Comparison of ENCODE assay signal across 9 mouse cellular contexts in the genomic region with DNA sequence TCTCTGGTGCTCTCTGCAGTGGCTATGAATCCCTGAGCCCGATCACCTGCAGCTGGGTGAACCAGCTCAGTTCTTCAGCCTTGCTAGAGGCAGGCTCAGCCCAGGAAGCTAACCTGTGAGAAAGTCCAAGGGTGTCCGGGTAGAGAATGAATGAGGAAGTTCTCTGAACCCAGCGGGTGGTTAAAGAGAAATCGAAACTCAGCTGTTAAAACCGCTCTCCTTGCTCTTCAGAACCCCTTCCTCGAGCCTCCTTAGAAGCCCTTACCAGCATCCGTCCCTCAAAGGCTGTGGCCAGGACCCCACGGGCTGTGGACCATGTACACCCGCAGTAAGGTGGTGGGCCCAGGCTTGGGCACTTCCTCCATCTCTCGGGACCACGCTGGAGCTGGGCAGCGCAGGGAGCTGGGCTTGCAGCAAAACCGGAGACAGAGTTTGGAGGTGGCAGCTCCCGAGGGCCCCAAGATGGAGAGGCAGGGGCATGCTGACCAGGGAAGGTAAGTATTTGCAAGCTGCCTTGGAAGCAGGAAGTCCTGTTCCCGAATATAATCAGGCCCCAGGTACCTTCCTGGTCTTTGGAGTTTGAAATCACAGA. TPM values are rescaled to one million over a fixed set of nuclear protein-coding genes. Genes with fewer than 3 reads are reported as not detected.
DNase-seq lines count a peak whose midpoint lies in the region; ATAC-seq and TF ChIP-seq lines count a peak whose summit lies in the region.
"Had no signal": no experiment of that assay in that cellular context is flagged by ENCODE, and none has a peak within 500 bp of the region (broad histone marks: within the 10 kb centered on the region; RNA-seq: fewer than 3 reads in every experiment).

A gene (plus strand): TSS at position 69 of the 592 bp plus-strand sequence.

- H3K9me3 ChIP-seq in megakaryocyte, embryonic 14.5 days, result no peaks in the 10 kb centered on the region
- H3K9me3 ChIP-seq in forebrain, embryonic 16.5 days (ENCODE audit: control insufficient read depth, low read length), result no peaks in the 10 kb centered on the region

- no peak for TF ChIP-seq CTCF in kidney, adult 2 months (conservative IDR thresholded peaks at IDR 0.05; ENCODE audit: insufficient read depth, insufficient read length, low read depth, low read length)

- peak within 1 kb of the TSS; percentile 60 for H3K4me3 ChIP-seq in kidney, adult 2 months (ENCODE audit: insufficient read depth, low read depth, low read length)
- H3K4me3 ChIP-seq in megakaryocyte, embryonic 14.5 days (replicated peaks), result peak within 1 kb of the TSS; percentile 95
- H3K4me3 ChIP-seq in forebrain, embryonic 16.5 days (replicated peaks; ENCODE audit: low read length), result no peak within 1 kb of the TSS

- peak within 1 kb of the TSS; percentile 39; the same call in 1 of the 2 replicates for H3K27ac ChIP-seq in kidney, adult 2 months (ENCODE audit: insufficient read depth, low read depth, low read length)
- H3K27ac ChIP-seq in forebrain, embryonic 16.5 days (ENCODE audit: low read length), result no peak within 1 kb of the TSS

- H3K36me3 ChIP-seq in kidney, adult 2 months (ENCODE audit: control insufficient read depth, insufficient read depth, low read length), result no peaks in the 10 kb centered on the region
- H3K36me3 ChIP-seq in megakaryocyte, embryonic 14.5 days (replicated peaks; ENCODE audit: low read length), result no peaks in the 10 kb centered on the region
- no peaks in the 10 kb centered on the region for H3K36me3 ChIP-seq in forebrain, embryonic 16.5 days (ENCODE audit: control insufficient read depth, insufficient read depth)

- H3K4me1 ChIP-seq in kidney, adult 2 months (ENCODE audit: control insufficient read depth, insufficient read depth, low read length), result no peaks in the 10 kb centered on the region
- H3K4me1 ChIP-seq in megakaryocyte, embryonic 14.5 days, result peaks cover 35% of the 10 kb centered on the region
- no peaks in the 10 kb centered on the region for H3K4me1 ChIP-seq in forebrain, embryonic 16.5 days (replicated peaks; ENCODE audit: control insufficient read depth, insufficient read depth, low read length)

- WGBS in kidney, adult 2 months, result 47% methylated on average over 15 of the region's 15 CpGs
- WGBS in forebrain, embryonic 16.5 days, result 69% methylated on average over 15 of the region's 15 CpGs

- no peak within 1 kb of the TSS for H3K4me2 ChIP-seq in forebrain, embryonic 16.5 days (ENCODE audit: low read length)

- no peak within 1 kb of the TSS for H3K9ac ChIP-seq in forebrain, embryonic 16.5 days (replicated peaks; ENCODE audit: low read depth, low read length)

- TF ChIP-seq POLR2A in kidney, adult 2 months (IDR thresholded peaks at IDR 0.05; ENCODE audit: low read depth, low read length), result no peak

- DNase-seq in A20 (ENCODE audit: low read depth, low spot score), result peak; percentile 90
- peak; percentile 18 to 29 for DNase-seq in CD8-positive naive resting alpha-beta T cell, adult 2 months (ENCODE audit: low read depth in 2 of 2, low spot score in 2 of 2)
- DNase-seq in kidney, adult 2 months, result peak; percentile 35
- peak; percentile 42 for DNase-seq in thymus, postnatal 14 days
- DNase-seq in right cerebral cortex, adult 2 months (ENCODE audit: low spot score in 2 of 2), result no peak
- no peak for DNase-seq in testis, postnatal 10 days (ENCODE audit: low spot score)

- H3K27me3 ChIP-seq in kidney, adult 2 months (replicated peaks; ENCODE audit: control insufficient read depth, insufficient read depth, low read length), result no peaks in the 10 kb centered on the region
- H3K27me3 ChIP-seq in megakaryocyte, embryonic 14.5 days (replicated peaks), result no peaks in the 10 kb centered on the region
- H3K27me3 ChIP-seq in forebrain, embryonic 16.5 days (replicated peaks; ENCODE audit: control insufficient read depth, insufficient read depth, low read length), result no peaks in the 10 kb centered on the region

- no peak for ATAC-seq in forebrain, embryonic 16.5 days

RNA-seq across cellular contexts. Expression of the gene that starts here (rescaled TPM):
- polyA plus RNA-seq in kidney, adult 2 months (2012; rRNA removed), result 1.2 and 4.7 TPM in 2 replicates
- 15.1 TPM in 1 of 2 replicates, not detected in the other for polyA plus RNA-seq in megakaryocyte, embryonic 14.5 days (2012; ENCODE audit: insufficient read depth, low replicate concordance)
- 0.30 and 0.33 TPM in 2 replicates for polyA plus RNA-seq in forebrain, embryonic 16.5 days (2015; fragmentation: Nextera tagmentation; extraction: Ambion mirVana)
- polyA plus RNA-seq: neural tube, embryonic 11.5 days had no signal

Comparison
In these comparisons a context has a peak if more than half of its experiments do, and no peak if none do; other contexts are left out.
1. DNase-seq: peak in A20 (single experiment), CD8-positive naive resting alpha-beta T cell, adult 2 months (2 of 2), kidney, adult 2 months (single experiment) and thymus, postnatal 14 days (single experiment); none in right cerebral cortex, adult 2 months (0 of 2) and testis, postnatal 10 days (single experiment).